Mouse (Mus musculus) heart, adult 2 months (tissue): ENCODE measurements around the gene Pkp4.

ENCODE experiments used
- CTCF ChIP-seq: fragments of 200-600 bp; IDR thresholded peaks from 2 replicates; pipeline ENCODE4 v1.8.1; 2022; ENCODE audit warnings: antibody characterized with exemption, mild to moderate bottlenecking, moderate library complexity
- EP300 ChIP-seq: fragments of 200-500 bp; IDR thresholded peaks from 2 replicates; pipeline ENCODE4 v1.6.1; 2011; ENCODE audit warnings: low read depth, low read length, control low read depth; ENCODE audit not compliant: insufficient read depth
- POLR2A ChIP-seq: fragments of 200-500 bp; IDR thresholded peaks from 2 replicates; pipeline ENCODE4 v1.6.1; 2011; ENCODE audit warnings: mild to moderate bottlenecking, low read depth, low read length, control low read depth; ENCODE audit not compliant: insufficient read depth

GRCm38 (mm10) chr2:59258821-59259231 lies 98.2 kb downstream of the Pkp4 start:
- TF ChIP-seq EP300 (no peak), POLR2A (no peak), CTCF (no peak)
